Mouse (Mus musculus) urinary bladder, postnatal 4 days (tissue): Measurements from ENCODE around the gene Hmcn1.

Source experiments
- DNase-seq, 2 experiments: peaks; one replicate each; pipeline ENCODE4 v3.0.0; 2021 to 2022; ENCODE audit warnings: low spot score in 2 of 2

Hmcn1 gene

GRCm38 (mm10) chr1:150877920-150878319 is 115.3 kb downstream of the Hmcn1 start:
- DNase-seq: no peak

GRCm38 (mm10) chr1:150874025-150874424 is 119.2 kb downstream of the Hmcn1 start:
- DNase-seq: no peak

GRCm38 (mm10) chr1:150873231-150873630 is 120.0 kb downstream of the Hmcn1 start:
- DNase-seq: peak in 1 of 2 experiments; percentile 37

- no peak for DNase-seq
Measured at GRCm38 (mm10) chr1:150872105-150872504, 121.1 kb downstream of the Hmcn1 start.

- no peak for DNase-seq
Measured at GRCm38 (mm10) chr1:150869189-150869588, 124.0 kb downstream of the Hmcn1 start.

GRCm38 (mm10) chr1:150866615-150867014 is 126.6 kb downstream of the Hmcn1 start:
- DNase-seq: no peak

GRCm38 (mm10) chr1:150857779-150858178 is 135.5 kb downstream of the Hmcn1 start:
- DNase-seq: no peak

- DNase-seq: no peak
Measured at GRCm38 (mm10) chr1:150833448-150833847, 159.8 kb downstream of the Hmcn1 start.

- no peak for DNase-seq
Measured at GRCm38 (mm10) chr1:150829851-150830250, 163.4 kb downstream of the Hmcn1 start.

- DNase-seq: no peak
Measured at GRCm38 (mm10) chr1:150827169-150827568, 166.1 kb downstream of the Hmcn1 start.

- no peak for DNase-seq
Measured at GRCm38 (mm10) chr1:150824334-150825005, 168.8 kb downstream of the Hmcn1 start.

- DNase-seq: no peak
Measured at GRCm38 (mm10) chr1:150816035-150816807, 177.0 kb downstream of the Hmcn1 start.

- DNase-seq: no peak
Measured at GRCm38 (mm10) chr1:150814917-150815316, 178.3 kb downstream of the Hmcn1 start.

- DNase-seq: no peak
Measured at GRCm38 (mm10) chr1:150813381-150813780, 179.9 kb downstream of the Hmcn1 start.

- no peak for DNase-seq
Measured at GRCm38 (mm10) chr1:150806864-150807263, 186.4 kb downstream of the Hmcn1 start.

GRCm38 (mm10) chr1:150805466-150805865 is 187.8 kb downstream of the Hmcn1 start:
- no peak for DNase-seq

- no peak for DNase-seq
Measured at GRCm38 (mm10) chr1:150804235-150805099, 188.8 kb downstream of the Hmcn1 start.

GRCm38 (mm10) chr1:150802642-150803041 is 190.6 kb downstream of the Hmcn1 start:
- DNase-seq: no peak

GRCm38 (mm10) chr1:150800611-150801263 is 192.5 kb downstream of the Hmcn1 start:
- no peak for DNase-seq

GRCm38 (mm10) chr1:150798651-150799050 is 194.6 kb downstream of the Hmcn1 start:
- DNase-seq: no peak

- no peak for DNase-seq
Measured at GRCm38 (mm10) chr1:150786746-150787145, 206.5 kb downstream of the Hmcn1 start.
